Mouse (Mus musculus): ENCODE results near the gene Srms.

DNA sequence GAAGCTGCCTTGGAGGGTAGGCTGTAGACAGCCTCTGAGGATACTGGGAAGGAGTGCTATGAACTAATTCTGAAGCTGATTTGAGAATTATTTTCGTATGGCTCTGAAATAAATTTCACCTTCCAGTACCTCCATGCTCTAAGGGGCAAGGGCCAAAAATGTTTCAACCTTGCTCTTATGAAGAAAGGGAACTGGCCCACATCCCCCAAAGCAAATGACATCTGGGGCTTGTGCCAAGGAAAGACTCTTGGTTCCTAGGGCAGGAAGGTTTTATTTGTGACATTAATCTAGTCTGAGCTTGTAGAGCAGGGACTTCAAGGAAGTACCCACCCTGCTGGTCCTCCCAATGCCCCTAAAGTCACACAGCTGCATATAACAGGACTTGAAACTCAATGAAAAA is 38.9 kb upstream of the Srms start:
- TF ChIP-seq CTCF (IDR thresholded peaks at IDR 0.05; ENCODE audit: insufficient read depth, low read length) (no peak), POLR2A (IDR thresholded peaks at IDR 0.05; ENCODE audit: borderline replicate concordance, extremely low read depth, low read depth, low read length) (no peak)
